Mouse (Mus musculus) fat pad, adult 2 months (tissue): ENCODE data around the gene Catsperd.

Source experiments
- DNase-seq: peaks from one replicate; pipeline ENCODE4 v3.0.0-alpha.2; 2011; ENCODE audit warnings: low read depth, low spot score; ENCODE audit errors: extremely low read depth

Gene Catsperd

GRCm38 (mm10) chr17:56663659-56664058, 35.7 kb downstream of the Catsperd start:
- DNase-seq: no peak

- DNase-seq: no peak
Measured at GRCm38 (mm10) chr17:56664333-56664732, 36.4 kb downstream of the Catsperd start.

GRCm38 (mm10) chr17:56666384-56666783, 38.4 kb downstream of the Catsperd start:
- no peak for DNase-seq

GRCm38 (mm10) chr17:56667591-56667990, 39.6 kb downstream of the Catsperd start:
- no peak for DNase-seq

- no peak for DNase-seq
Measured at GRCm38 (mm10) chr17:56668384-56669144, 40.6 kb downstream of the Catsperd start.

GRCm38 (mm10) chr17:56669766-56670165, 41.8 kb downstream of the Catsperd start:
- no peak for DNase-seq

GRCm38 (mm10) chr17:56672941-56673646, 45.2 kb downstream of the Catsperd start, which contains the start of gene Ranbp3:
Gene Ranbp3, plus strand, starts transcription at chr17:56673294.
- DNase-seq: peak; percentile 59

GRCm38 (mm10) chr17:56673647-56674416, 45.9 kb downstream of the Catsperd start:
- DNase-seq: no peak

- DNase-seq: no peak
Measured at GRCm38 (mm10) chr17:56681791-56682190, 53.8 kb downstream of the Catsperd start.

GRCm38 (mm10) chr17:56682880-56683279, 54.9 kb downstream of the Catsperd start:
- DNase-seq: no peak

- DNase-seq: no peak
Measured at GRCm38 (mm10) chr17:56683546-56684140, 55.7 kb downstream of the Catsperd start.

GRCm38 (mm10) chr17:56684649-56685048, 56.7 kb downstream of the Catsperd start:
- no peak for DNase-seq

GRCm38 (mm10) chr17:56686801-56687200, 58.9 kb downstream of the Catsperd start:
- DNase-seq: no peak

- DNase-seq: no peak
Measured at GRCm38 (mm10) chr17:56688045-56688444, 60.1 kb downstream of the Catsperd start.

- DNase-seq: no peak
Measured at GRCm38 (mm10) chr17:56688689-56689088, 60.7 kb downstream of the Catsperd start.

- DNase-seq: no peak
Measured at GRCm38 (mm10) chr17:56693395-56693794, 65.5 kb downstream of the Catsperd start.

GRCm38 (mm10) chr17:56693851-56694310, 65.9 kb downstream of the Catsperd start:
- no peak for DNase-seq

GRCm38 (mm10) chr17:56700451-56700850, 72.5 kb downstream of the Catsperd start:
- DNase-seq: no peak

GRCm38 (mm10) chr17:56703038-56703437, 75.1 kb downstream of the Catsperd start:
- no peak for DNase-seq

- no peak for DNase-seq
Measured at GRCm38 (mm10) chr17:56706515-56706914, 78.6 kb downstream of the Catsperd start.

- no peak for DNase-seq
Measured at GRCm38 (mm10) chr17:56708692-56709091, 80.7 kb downstream of the Catsperd start.
